Mouse (Mus musculus) heart, postnatal 0 days (tissue): ENCODE results near the gene Gm42906.

Experiments
- CTCF ChIP-seq: IDR thresholded peaks from 2 replicates; pipeline ENCODE4 v1.5.1; 2016; ENCODE audit warnings: antibody characterized with exemption, control low read depth, low read depth
- EP300 ChIP-seq: IDR thresholded peaks from 2 replicates; pipeline ENCODE4 v1.6.1; 2016; ENCODE audit warnings: antibody characterized with exemption, low read depth

GRCm38 (mm10) chr5:151024483-151024882 lies 403.5 kb downstream of the Gm42906 start:
- TF ChIP-seq CTCF: no peak
- no peak for TF ChIP-seq EP300
